Mouse (Mus musculus) erythroblast, embryonic 14.5 days (primary cell): ENCODE measurements around the gene Hivep2.

ENCODE experiments used
- GATA1 ChIP-seq: IDR thresholded peaks from 2 replicates; pipeline ENCODE4 v1.6.1; 2012; ENCODE audit warnings: low read length, inconsistent platforms, mixed read lengths
- TAL1 ChIP-seq: IDR thresholded peaks from 3 replicates; pipeline ENCODE4 v1.6.1; 2012; ENCODE audit warnings: low read length, inconsistent platforms, mixed read lengths

GRCm38 (mm10) chr10:14047661-14048060 lies 81.8 kb downstream of the Hivep2 start:
- TF ChIP-seq TAL1: no peak
- TF ChIP-seq GATA1: no peak
